Mouse (Mus musculus) brain, embryonic 14.5 days (tissue): ENCODE measurements around the gene Glis3.

Experiments
- CTCF ChIP-seq: fragments of 200-500 bp; IDR thresholded peaks from 2 replicates; pipeline ENCODE4 v1.5.1; 2012; ENCODE audit warnings: inconsistent platforms, mild to moderate bottlenecking, moderate library complexity, borderline replicate concordance; ENCODE audit not compliant: insufficient read depth, insufficient read length; ENCODE audit errors: extremely low read depth
- POLR2A ChIP-seq: fragments of 200-500 bp; IDR thresholded peaks from 2 replicates; pipeline ENCODE4 v1.6.1; 2012; ENCODE audit warnings: mild to moderate bottlenecking, inconsistent platforms, borderline replicate concordance; ENCODE audit not compliant: poor library complexity, insufficient read depth, insufficient read length, severe bottlenecking; ENCODE audit errors: extremely low read depth

DNA sequence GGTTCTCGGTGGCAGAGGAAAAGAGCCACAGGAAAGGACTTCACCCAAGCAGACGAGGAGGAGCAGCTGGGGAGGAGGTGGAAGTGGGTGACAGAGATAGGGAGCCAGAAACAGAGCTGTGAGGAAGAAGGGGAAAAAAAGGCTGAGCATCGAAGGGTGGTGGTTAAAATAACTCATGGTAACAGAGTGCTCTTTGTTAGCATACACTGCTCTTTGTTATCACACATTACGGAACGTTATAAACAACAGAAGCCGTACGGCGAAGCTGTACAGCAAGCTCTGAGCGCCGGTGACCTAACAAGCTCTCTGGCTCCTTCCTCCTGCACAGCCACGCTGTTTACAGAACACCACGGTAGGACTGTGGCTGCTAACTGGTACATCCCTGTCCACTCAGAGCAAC, 176.9 kb downstream of the Glis3 start:
- TF ChIP-seq CTCF, result no peak
- no peak for TF ChIP-seq POLR2A
